Mouse (Mus musculus) mouse embryonic stem cell (cell line): ENCODE results near the gene Elobl.

Experiments used
- in situ Hi-C, 2 experiments: fragments of 300-500 bp; cut with MboI; formaldehyde crosslinking; loops; 1 replicate in 1 of 2; 3 replicates in 1 of 2; pipeline ENCODE4 v1.14.3; 2019 to 2020; ENCODE audit warnings: low sequenced_read_pairs in 2 of 2, low pct_unique_long_range_greater_than_20kb in 1 of 2, mixed read lengths in 1 of 2; ENCODE audit not compliant: unreplicated experiment in 1 of 2

Gene Elobl

DNA sequence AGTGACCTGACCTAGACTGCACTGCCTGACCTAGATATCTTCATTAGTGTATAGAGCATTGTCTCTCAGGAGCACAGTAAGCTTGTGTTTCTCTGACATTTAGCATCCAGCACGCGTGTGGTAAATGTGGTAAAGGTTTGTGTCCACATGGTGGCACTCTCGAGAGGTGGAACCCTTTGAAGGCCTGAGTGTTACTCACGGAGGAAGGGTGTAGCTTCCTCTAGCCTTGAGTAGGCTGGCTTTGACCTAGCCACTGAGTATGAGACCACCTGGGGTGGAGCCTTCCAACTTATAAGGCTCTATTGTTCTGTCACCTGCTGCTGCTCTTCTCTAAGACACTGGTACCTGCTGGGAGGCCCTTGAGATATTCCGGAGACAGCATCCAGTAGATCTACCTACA is 26.9 kb upstream of the Elobl start:
- in situ Hi-C loops: no loop called here

DNA sequence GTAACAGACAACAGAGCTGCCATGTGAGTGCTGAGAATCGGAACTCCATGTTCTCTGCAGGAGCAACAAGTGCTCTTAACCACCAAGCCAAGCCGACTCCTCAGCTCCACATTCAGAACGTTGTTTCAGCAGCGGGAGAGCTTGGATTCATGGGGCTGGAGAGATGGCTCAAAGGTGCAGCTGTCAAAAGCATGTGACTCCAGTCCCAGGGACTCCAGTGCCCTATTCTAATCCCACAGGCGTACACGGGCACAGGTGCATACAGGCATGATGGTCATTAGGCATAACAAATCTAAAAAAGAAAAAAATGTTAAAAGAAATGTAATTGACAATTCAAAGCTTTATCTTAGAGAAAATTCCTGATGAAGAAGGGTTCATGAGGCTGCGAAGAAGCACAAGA is 26.5 kb upstream of the Elobl start:
- in situ Hi-C loops: no loop called here

DNA sequence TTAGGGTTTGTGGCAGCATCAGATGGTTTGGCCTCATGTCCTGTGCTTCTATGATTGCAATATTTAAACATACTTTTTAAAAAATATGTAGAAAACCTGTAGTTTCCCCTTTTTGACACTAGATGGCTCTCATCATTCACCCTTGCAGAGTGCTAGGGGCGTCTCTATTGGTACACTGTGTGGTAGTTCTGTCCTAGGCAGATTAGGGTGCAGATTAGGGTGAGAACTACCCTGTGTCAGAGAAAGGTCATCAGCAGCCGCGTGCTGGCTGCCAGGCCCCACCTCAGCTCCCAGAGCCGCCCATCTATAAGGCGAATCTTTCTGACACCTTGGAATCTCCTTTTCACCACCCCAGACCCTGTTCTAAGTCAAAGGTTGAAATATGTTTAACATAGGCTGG is 22.8 kb upstream of the Elobl start:
- in situ Hi-C loops: no loop called here

DNA sequence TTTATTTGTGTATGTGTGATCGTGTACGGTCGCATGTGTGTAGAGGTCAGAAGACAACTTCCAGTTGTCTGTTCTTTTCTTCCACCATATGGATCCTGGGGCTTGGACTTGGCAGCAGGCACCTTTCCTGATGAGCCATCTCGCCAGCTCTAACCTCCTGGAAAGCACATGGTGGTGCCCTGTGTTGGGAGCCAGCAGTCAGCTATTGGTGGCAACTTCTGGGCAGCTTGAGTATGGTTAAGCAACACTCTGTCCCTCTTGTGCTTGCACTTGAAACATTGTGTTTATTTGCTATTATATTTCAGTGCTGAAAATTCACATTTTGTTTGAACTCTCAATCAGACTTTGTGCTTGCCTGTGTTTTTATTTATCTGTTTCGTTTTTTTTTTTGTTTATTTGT is 22.2 kb upstream of the Elobl start:
- in situ Hi-C loops: no loop called here

DNA sequence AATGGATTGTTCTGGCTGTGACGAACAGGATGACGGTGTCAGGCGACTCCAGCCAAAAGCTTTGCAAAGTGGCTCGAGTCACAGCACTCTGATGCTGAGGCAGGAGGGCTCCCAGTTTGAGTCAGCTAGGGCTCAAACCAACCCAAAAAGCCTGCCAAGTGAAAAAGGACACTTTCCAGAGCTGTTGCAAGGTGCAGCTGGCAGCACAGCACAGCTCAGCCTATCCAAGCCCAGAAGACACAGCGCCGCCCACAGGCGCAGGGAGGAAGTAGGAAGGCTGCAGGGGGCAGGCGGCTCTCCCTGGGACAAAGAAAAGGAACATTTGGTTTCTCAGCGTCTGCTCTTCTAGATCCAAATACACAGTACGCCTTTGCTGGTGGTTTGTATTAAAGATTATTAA is 19.9 kb upstream of the Elobl start:
- in situ Hi-C loops: no loop called here

DNA sequence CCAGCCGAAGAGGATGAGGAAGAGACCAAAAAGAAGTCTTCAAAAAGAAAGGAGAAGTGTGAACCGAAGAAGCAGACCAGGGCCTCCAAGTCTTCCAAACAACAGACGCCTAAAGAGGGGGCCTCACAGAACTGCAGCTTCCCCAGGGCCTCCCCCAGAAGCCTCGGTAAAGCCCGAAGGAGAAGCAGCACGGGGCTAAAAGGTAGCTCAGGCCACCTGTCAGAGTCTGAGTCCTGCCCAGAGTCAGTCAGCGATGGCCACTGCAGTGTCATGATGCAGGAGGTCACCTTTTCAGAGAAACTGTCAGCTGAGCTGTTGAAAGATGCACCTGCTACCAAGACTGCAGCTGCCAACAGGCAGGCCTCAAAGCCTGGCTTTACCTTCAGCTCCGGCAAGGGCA is 14.6 kb upstream of the Elobl start:
- in situ Hi-C loops: no loop called here

DNA sequence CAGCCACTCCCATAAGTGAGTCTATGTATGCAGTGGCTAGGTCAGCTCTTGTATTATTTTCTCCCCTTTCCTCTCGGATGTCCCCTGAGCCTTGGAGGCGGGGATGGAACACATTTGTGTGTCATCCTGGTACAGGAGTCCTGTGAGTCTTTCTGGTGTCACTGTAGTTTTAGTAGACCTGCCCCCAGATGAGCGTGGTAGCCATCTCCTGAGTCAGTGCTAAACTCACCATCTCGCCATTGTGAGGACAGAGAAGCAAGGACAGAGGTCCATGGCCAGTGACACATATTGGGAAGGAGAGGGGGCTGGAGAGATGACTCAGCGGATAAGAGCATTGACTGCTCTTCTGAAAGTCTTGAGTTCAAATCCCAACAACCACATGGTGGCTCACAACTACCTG is 10.5 kb upstream of the Elobl start:
- in situ Hi-C loops: no loop called here

DNA sequence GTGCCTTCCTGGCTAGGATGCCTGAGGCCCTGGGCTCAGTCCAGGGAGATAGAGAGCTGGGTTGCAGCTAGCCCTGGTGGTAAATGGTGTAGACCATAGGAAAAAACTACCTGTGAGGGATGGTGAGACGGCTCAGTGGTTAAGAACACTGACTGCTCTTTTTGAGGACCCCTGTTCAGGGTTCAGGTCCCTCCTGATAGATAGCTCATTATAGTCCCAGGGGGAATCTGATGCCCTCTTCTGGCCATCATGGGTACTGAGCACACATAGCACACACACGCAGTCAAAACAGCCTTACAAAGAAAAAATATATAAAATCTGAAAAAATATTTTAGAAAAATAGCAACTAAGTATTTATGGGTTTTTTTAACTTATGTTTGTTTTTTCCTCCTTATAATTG is 9.6 kb upstream of the Elobl start:
- in situ Hi-C loops: no loop called here

DNA sequence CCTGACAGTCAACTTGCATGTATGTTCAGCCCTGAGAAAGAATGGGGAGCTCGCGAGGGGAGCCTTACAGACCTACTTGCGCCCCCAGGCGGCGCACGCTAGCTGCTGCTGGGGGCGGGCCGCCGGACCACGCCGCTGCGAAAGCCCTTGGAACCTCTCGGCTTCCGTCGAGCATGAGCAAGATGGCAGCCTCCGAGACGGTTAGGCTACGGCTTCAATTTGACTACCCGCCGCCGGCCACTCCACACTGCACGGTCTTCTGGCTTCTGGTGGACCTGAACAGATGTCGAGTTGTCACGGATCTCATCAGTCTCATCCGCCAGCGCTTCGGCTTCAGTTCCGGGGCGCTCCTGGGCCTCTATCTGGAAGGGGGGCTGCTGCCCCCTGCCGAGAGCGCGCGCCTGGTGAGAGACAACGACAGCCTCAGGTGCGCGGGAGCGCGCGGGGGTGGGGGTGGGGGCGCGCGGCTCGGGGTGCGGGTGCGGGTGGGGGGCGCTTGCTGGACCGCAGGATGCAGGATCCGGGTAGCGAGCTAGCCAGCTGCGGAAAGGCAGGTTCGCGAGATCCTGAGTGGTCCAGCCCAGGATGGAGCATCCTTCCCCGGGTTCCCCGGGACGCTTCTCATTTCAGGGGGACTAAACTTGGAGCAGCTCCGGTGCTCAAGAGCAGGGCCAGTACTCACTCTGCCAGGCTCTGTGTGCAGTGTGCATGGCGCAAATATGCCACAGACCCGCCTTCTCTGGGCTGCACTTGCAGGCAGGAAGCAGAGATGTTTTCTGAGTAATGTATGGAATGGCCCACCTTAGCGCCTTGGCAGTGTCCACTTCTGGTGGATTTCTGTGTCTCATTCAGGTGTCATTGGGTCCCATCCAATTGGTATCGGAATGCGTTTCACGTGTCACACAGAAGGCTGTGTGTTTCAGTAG is 7.3 kb upstream of the Elobl start:
- in situ Hi-C loops: no loop called here

DNA sequence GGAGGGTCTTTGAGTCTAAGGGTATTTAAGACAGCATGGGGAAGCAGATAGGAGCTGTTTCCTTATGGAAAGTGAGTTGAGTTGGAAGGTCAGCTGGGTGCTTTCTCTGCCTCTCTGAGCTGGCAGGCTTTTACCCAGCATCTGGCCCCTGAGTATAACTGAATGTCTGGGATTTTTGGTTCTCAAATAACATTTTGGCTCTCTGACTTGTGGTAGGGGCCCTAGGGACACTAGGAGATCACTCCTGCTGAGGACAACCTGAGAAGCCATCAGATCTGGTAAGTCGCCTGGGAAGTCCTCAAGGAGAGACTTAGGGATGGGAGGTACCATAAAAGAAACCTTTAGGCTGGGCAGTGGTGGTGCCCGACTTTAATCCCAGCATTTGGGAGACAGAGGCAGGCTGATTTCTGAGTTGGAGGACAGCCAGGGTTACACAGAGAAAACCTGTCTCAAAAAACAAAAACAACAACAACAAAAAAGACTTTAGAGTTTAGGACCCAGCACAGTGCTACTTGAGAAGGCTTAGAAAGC is 3.5 kb upstream of the Elobl start, which contains the start of gene Coil:
Gene Coil, plus strand, starts transcription at position 51 of the 531 bp plus-strand sequence.
- in situ Hi-C loops: no loop called here

DNA sequence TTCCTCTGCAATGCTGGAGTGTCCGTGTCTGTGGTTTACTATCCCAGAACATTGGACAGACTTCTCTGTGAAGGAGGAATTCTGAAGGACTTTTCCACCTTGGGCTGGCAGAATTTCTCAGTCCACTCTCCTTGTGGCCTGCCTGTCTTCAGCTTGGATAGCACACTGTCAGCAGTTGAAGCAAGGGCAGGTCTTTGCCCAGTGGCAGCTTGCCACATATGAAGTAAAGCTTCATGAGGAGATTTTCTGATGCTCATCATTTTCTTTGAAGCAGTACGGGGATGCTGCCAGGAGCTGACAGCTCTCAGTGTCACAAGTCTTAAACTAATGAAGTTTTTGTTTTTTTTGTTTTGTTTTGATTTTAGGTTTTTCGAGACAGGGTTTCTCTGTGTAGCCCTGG is 7.9 kb downstream of the Elobl start:
- in situ Hi-C loops: no loop called here

DNA sequence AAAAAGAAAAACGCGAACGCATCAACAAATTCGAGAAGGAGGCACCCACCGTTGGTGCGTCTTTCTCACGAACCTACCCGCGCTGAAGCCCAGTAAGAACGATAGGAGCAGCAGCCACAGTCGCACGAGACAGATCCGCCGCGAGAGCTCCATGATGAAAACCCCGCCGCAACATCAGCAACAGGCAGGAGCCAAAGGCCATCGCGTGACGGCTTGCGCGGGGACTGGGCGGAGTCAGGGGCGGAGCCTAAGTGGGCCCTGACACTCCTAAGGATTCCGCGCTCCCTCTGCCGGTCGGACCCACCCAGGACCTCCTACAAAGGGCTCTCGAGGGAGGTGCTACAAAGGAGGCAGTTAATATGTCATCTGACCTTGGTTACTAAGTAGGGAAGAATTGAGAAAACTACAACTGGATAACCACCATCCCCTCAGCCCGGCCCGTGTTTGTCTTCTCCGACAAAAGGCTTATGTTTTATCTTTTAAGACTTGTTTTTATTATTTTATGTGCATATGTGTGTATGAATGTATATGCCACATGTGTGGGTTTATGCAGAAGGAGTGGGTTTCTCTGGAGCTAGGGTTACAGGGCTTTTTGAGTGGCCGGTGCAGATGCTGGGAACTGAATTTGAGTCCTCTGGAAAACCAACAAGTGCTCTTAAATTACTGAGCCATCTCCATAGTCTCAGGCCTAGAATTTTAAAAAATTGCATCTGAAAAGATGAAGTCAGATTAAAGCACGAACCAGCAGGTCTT is 11.3 kb downstream of the Elobl start, which contains the start of gene Scpep1:
Gene Scpep1, minus strand, starts transcription at position 249 of the 753 bp plus-strand sequence.
- in situ Hi-C loops: no loop called here

DNA sequence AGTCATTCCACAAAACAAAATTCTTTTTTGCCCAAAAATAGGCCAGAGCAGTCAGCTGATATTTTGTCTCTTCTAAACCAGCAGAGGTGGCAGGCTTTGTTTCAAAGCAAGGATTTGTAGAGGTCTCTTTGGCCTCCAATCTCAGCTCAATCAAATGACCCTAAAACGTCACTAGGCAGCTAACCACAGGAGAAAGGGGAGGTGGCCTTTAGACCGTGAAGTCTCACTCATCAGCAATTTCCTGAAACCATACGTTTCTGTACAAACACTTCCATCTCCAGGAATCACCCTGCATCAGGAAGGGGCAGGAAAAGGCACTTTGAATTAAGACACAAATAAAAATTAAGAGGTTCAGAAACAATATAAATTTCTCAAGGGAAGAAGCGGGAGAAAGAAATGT is 11.9 kb downstream of the Elobl start:
- in situ Hi-C loops: no loop called here

DNA sequence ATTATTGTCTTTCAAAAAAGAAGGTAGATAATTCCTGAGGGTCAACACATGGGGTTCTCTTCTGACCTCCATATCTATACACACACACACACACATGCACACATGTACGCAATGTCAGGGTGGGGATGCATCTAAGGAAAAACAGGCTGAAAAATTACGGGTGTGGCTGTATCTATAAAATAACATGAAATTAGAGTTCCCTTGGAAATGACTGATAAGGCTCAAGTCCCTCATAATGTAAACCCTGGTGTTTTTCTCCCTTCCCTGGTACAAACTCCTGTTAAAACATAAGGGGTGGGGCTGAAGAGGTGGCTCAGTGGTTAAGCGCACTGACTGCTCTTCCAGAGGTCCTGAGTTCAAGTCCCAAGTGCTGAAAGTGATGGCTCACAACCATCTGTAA is 13.1 kb downstream of the Elobl start:
- in situ Hi-C loops: no loop called here

DNA sequence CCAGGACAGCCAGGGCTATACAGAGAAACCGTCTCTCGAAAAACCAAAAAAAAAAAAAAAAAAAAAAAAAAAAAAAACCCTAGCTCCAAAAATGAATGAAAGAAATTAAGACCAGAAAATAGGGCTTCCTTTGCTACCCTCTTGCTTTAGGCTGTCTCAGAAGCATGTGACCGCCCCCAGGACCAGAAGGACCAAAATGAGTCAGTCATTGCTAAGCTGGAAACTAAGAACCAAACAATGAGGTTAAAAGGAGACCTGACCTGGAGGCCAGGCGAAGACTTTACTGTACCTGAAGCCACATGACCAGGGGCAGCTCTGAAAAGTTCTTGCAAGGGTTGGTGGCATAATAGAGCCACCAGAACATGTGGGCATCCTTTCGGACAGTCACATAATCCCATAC is 14.6 kb downstream of the Elobl start:
- in situ Hi-C loops: no loop called here

DNA sequence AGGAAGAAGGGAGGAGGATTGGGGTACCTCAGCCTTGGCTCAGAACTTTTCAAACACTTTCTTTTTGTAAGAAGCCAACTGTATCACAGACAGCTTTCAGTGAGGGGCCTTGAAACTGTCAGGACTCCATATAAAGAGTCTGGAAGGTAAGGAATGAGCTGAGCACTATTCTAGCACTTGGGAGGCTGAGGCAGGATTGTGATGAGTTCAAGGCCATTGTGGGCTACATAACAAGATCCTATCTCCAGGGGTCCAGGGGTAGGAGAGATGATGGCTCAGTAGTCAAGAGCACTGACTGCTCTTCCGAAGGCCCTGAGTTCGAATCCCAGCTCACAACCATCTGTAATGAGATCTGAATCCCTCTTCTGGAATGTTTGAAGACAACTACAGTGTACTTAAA is 15.2 kb downstream of the Elobl start:
- in situ Hi-C loops: no loop called here

DNA sequence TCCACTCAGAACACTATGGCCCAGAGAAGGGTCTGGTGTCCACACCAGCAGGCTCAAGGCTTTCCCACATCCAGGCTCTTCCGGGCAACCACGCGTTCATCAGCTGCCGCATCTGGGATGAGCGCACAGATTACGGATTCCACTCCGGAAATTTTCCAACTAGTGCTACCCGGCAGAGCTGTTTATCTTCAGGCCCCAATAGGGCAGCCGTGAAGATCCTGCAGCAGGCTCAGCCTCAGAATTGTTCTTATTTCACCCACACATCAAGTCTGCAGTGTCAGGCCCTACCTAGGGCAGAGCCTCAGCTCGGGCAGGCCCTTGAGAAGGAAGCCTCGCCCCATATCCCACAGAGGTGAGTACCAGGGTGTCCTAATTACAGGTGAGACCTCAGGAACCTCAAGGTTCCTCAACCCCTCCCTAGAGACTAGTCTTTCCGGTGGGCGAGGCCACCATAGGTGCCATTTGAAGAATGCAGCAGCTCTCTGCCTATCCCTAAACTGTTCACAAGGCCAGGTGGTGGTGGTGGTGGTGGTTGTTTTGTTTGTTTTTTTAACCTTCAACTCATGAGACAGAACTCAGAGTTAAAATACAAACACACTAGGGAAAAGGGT is 16.0 kb downstream of the Elobl start:
- in situ Hi-C loops: no loop called here

DNA sequence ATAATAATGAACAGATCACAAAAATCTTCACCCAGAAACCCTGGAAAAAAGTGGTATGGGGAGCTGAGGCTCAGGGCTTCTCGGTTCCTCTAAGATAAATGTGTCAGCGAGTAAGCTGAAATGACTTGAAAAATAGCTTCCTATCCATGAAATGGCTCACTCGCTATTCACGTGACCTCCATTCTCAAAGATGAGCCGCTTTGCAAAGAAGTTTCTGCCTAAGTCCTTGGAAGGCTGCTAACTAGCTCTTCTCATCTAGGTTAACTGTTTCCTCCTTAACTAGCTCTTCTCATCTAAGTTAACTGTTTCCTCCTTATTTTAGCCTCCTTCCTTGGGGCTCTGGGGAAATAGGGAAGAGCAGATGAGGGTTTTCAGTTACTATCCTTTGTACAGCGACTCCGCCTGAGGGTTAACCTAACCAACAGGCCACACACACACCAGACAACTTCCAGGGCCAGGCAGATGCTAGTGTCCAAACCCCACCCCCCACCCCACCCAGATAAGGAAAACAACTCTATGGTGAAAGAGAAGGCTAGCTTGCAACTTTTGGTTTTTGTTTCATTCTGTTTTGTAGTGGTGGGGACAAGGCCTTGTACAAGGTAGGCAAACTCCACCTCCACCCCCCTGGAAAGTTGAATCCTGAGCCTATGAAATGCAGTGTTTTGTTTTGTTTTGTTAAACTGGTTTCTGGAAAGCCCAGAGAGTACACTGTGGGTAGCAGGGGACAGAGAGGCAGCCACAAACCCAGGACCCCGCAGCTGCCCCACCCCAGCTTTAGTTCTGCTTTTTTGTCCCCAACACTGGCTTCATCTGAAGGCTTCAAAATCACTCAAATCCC is 16.7 kb downstream of the Elobl start:
- in situ Hi-C loops: no loop called here
